Mouse (Mus musculus) lung, postnatal 0 days (tissue): Measurements from ENCODE around the gene Csrp1. TPM values are rescaled to one million over a fixed set of nuclear protein-coding genes. Genes with fewer than 3 reads are reported as not detected.

Experiments
- ATAC-seq: fragments of 200-750 bp; cut with Nextera tagmentation; 2 replicates; pipeline ENCODE4 v1.8.0; 2017; ENCODE audit warnings: moderate library complexity
- DNase-seq: peaks from one replicate; pipeline ENCODE4 v3.0.0-alpha.2; 2016; ENCODE audit warnings: low spot score
- H3K27ac ChIP-seq: fragments of 300-500 bp; sonication (generic); 2 replicates; pipeline ENCODE4 v1.5.1; 2014; ENCODE audit warnings: antibody characterized with exemption, mild to moderate bottlenecking, low read length, mixed read lengths
- H3K27me3 ChIP-seq: fragments of 300-500 bp; sonication (generic); replicated peaks from 2 replicates; pipeline ENCODE4 v1.6.1; 2014; ENCODE audit warnings: low read length, mixed read lengths; ENCODE audit not compliant: insufficient read depth
- H3K36me3 ChIP-seq: fragments of 300-500 bp; sonication (generic); 2 replicates; pipeline ENCODE4 v1.6.1; 2014; ENCODE audit warnings: low read length, mixed read lengths; ENCODE audit not compliant: insufficient read depth
- H3K4me1 ChIP-seq: fragments of 300-500 bp; sonication (generic); 2 replicates; pipeline ENCODE4 v1.6.1; 2014; ENCODE audit warnings: antibody characterized with exemption, low read depth, low read length, mixed read lengths; ENCODE audit not compliant: insufficient read depth
- H3K4me2 ChIP-seq: fragments of 300-500 bp; sonication (generic); replicated peaks from 2 replicates; pipeline ENCODE4 v1.6.1; 2014; ENCODE audit warnings: low read depth, mild to moderate bottlenecking, low read length, moderate library complexity, mixed read lengths
- H3K4me3 ChIP-seq: fragments of 300-500 bp; sonication (generic); 2 replicates; pipeline ENCODE4 v1.5.1; 2014; ENCODE audit warnings: low read depth, low read length
- H3K9ac ChIP-seq: fragments of 300-500 bp; sonication (generic); replicated peaks from 2 replicates; pipeline ENCODE4 v1.6.1; 2014; ENCODE audit warnings: low read depth, mild to moderate bottlenecking
- H3K9me3 ChIP-seq: fragments of 300-500 bp; sonication (generic); 2 replicates; pipeline ENCODE4 v1.6.1; 2016; ENCODE audit warnings: low read length, mixed read lengths
- CTCF ChIP-seq: IDR thresholded peaks from 2 replicates; pipeline ENCODE4 v1.5.1; 2016; ENCODE audit warnings: antibody characterized with exemption, mild to moderate bottlenecking
- EP300 ChIP-seq: IDR thresholded peaks from 2 replicates; pipeline ENCODE4 v1.6.1; 2016; ENCODE audit warnings: antibody characterized with exemption, mild to moderate bottlenecking, control low read depth
- WGBS: fragments of 180-500 bp; shearing (Covaris S2); extraction: QIAGEN DNeasy Blood & Tissue Kit; methylation state at CpG from one replicate; pipeline ENCODE4 v1.1.7; 2014; 5-methylcytosine and 5-hydroxymethylcytosine counted together
- polyA plus RNA-seq: library from polyadenylated mRNA; unstranded; fragments of >200 nt; fragmentation: Nextera tagmentation; extraction: Ambion mirVana; gene quantifications from 2 replicates; pipeline ENCODE4 v1.2.1, GENCODE M21; 2015

Csrp1 gene
- polyA plus RNA-seq, 1 experiment from 2014 or later, result 545 TPM

DNA sequence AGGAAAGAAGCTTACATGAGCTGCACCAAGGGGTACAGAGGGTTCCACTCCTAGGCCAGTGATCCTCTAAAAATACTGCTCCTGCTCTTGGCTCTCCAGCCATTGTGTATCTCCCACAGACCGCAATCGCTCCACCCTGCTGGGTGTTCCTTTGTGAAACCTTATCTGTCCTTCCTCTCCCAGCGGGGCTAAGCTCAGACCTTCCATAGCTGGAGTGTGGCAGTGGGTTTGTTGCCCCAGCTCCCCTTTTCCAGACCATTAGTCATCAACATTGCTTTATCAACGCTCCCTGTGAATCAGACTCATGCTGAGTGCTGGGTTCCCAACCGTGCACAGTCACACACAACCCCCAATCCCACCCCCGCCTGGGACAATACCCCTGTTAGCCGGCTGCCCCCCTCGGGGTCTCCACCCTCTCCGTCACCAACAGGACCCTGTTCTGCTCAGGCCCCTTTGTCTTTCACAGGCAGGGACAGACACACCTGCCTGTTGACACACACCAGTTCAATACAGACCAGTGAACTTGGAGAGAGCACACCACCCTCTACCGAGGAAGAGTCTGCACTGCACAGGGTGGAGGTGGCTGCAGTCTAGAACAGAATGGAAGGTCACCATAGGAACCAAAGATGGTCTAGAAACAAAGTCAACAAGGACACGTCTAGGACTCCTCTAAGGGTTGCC lies 44.3 kb upstream of the Csrp1 start:
- Histone ChIP-seq H3K4me3 (no peak overlapping the region), H3K4me1 (no peaks in the 10 kb centered on the region; the same call in 1 of the 2 replicates), H3K27ac (no peak overlapping the region), H3K9me3 (no peaks in the 10 kb centered on the region), H3K4me2 (no peak overlapping the region), H3K9ac (no peak overlapping the region), H3K27me3 (no peaks in the 10 kb centered on the region), H3K36me3 (no peaks in the 10 kb centered on the region)
- peak; percentile 55 for ATAC-seq
- TF ChIP-seq CTCF, result peak; percentile 54
- no peak for TF ChIP-seq EP300
- DNase-seq, result no peak
- WGBS, result 37% methylated on average over 11 of the region's 11 CpGs

DNA sequence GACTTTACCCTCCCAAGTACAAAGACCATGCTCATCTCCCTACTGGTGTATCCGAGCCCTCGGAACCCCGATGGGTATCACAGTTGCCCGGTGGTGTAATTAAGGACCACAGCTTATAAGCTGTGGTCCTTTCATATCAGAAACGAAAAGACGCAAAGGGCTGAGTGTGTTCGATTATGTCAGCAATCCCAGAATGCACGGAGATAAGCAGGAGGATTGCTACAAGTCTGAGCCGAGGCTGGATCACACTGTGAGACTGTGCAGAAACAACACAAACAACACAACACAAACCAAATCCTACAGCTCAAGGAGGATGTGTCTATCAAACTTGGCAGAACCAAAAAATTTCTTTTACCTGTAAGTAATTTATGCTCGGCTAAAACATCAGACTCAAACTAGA lies 43.6 kb upstream of the Csrp1 start:
- no peak overlapping the region for H3K27ac ChIP-seq
- no peaks in the 10 kb centered on the region for H3K27me3 ChIP-seq
- no peaks in the 10 kb centered on the region for H3K9me3 ChIP-seq
- no peak overlapping the region for H3K4me3 ChIP-seq
- DNase-seq, result no peak
- 83% methylated on average over 10 of the region's 10 CpGs for WGBS
- TF ChIP-seq EP300 (no peak), CTCF (no peak)
- H3K9ac ChIP-seq, result no peak overlapping the region
- H3K36me3 ChIP-seq, result no peaks in the 10 kb centered on the region
- no peaks in the 10 kb centered on the region; the same call in 1 of the 2 replicates for H3K4me1 ChIP-seq
- no peak for ATAC-seq
- no peak overlapping the region for H3K4me2 ChIP-seq

DNA sequence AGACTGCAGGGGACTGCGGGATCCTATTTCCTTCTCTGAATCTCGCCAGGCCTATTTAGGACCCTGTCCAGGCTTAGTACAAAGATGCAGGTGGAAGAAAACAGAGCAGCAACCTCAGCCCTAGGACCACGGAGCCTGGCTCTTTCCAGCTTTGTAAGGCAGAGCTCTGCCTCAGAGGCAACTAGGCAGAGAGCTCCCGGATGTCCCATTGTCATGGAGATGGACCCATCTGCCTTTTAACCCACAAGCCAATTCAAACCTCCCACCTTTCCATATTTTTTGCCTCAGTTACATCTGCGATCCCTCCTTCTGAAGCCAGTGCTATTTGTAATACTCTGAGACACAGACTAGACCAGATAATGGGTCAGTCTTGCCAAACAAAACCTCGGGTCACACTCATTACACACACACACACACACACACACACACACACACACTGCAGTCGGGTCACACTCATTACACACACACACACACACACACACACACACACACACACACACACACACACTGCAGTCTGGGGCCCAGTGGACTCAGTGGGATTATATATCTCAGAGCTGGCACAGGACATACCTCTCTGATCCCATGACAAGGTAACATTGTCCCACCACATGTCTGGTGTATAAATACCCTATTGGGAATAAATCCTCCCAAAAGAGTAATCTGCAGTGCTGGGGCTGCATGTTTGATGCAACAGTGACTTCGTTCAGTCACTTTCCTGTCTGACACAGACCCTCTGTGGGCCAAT lies 42.8 kb upstream of the Csrp1 start:
- H3K4me1 ChIP-seq, result no peaks in the 10 kb centered on the region; the same call in 1 of the 2 replicates
- DNase-seq (no peak), ATAC-seq (no peak)
- H3K36me3 ChIP-seq, result no peaks in the 10 kb centered on the region
- H3K9ac ChIP-seq, result no peak overlapping the region
- H3K27ac ChIP-seq, result no peak overlapping the region
- no peak overlapping the region for H3K4me2 ChIP-seq
- no peak for TF ChIP-seq CTCF
- TF ChIP-seq EP300, result no peak
- H3K9me3 ChIP-seq, result no peaks in the 10 kb centered on the region
- 52% methylated on average over 8 of the region's 8 CpGs for WGBS
- H3K4me3 ChIP-seq, result no peak overlapping the region
- H3K27me3 ChIP-seq, result no peaks in the 10 kb centered on the region

DNA sequence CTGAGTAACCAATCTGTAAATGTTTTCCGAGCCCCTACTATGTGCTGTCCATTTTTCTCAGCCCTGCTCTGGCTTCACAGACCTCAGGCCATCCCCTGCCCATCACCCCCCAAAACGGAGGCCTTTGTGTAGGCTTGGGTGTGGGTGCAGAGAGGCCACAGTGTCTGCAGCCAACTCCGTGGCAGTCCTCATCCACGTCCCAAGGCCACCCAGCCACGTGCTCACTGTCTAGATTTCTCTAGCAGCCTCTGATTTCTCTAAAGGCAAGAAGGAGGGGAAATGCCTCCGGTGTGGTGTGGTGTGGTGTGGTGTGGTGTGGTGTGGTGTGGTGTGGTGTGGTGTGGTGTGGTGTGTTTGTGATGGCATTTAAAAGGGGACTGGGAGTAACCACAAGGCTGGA lies 41.7 kb upstream of the Csrp1 start:
- no peaks in the 10 kb centered on the region; the same call in 1 of the 2 replicates for H3K4me1 ChIP-seq
- H3K4me2 ChIP-seq, result no peak overlapping the region
- TF ChIP-seq CTCF (no peak), EP300 (no peak)
- 65% methylated on average over 6 of the region's 6 CpGs for WGBS
- no peak overlapping the region for H3K4me3 ChIP-seq
- H3K9ac ChIP-seq, result no peak overlapping the region
- H3K9me3 ChIP-seq, result no peaks in the 10 kb centered on the region
- no peak overlapping the region for H3K27ac ChIP-seq
- no peaks in the 10 kb centered on the region for H3K27me3 ChIP-seq
- DNase-seq (no peak), ATAC-seq (no peak)
- no peaks in the 10 kb centered on the region for H3K36me3 ChIP-seq

DNA sequence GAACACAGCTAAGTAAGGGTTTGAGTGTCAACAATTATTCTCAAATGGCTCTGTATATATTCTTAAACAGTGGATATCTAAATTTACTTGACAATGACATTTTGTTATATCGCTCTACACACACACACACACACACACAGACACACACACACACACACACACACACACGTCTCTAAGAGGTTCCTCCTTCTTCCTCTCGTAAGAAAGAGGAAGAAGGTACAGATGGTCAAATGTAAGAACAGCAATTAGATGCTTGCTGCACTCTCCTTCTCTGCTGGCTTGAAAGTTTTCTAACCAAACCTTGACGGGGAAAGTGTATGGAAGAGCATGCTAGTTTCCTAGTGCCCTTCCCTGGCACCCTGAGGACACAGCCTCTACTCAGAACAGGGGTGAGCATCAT lies 39.1 kb upstream of the Csrp1 start:
- H3K4me2 ChIP-seq, result no peak overlapping the region
- ATAC-seq (no peak), DNase-seq (no peak)
- H3K36me3 ChIP-seq, result no peaks in the 10 kb centered on the region
- TF ChIP-seq EP300 (no peak), CTCF (no peak)
- H3K4me1 ChIP-seq, result peaks cover 4% of the 10 kb centered on the region
- WGBS, result 59% methylated on average over 4 of the region's 4 CpGs
- no peaks in the 10 kb centered on the region for H3K9me3 ChIP-seq
- no peaks in the 10 kb centered on the region for H3K27me3 ChIP-seq
- H3K9ac ChIP-seq, result no peak overlapping the region
- H3K27ac ChIP-seq, result no peak overlapping the region
- no peak overlapping the region for H3K4me3 ChIP-seq

DNA sequence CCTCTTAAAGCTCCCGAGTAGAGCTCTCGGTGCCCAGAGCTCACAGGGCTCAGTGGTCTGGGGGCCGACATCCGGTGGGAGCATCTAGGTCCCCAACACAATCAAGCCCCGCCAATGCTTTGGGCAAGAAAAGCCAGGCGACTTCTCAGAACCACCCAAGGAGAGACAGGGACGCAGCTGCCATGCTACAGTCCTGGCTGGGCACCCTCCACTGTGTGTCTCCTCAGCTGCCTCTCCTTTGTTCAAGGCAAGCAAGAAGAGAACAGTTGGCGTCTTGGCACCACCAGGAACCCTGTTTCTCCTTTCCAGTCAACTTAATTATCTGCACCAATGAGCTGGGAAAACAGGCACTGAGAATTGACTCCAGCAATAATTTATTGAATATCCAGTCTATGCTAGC lies 38.7 kb upstream of the Csrp1 start:
- no peak overlapping the region for H3K4me2 ChIP-seq
- TF ChIP-seq CTCF (no peak), EP300 (no peak)
- ATAC-seq (no peak), DNase-seq (no peak)
- H3K9ac ChIP-seq, result no peak overlapping the region
- H3K27me3 ChIP-seq, result no peaks in the 10 kb centered on the region
- peaks cover 6% of the 10 kb centered on the region for H3K4me1 ChIP-seq
- no peak overlapping the region for H3K27ac ChIP-seq
- H3K9me3 ChIP-seq, result no peaks in the 10 kb centered on the region
- 75% methylated on average over 8 of the region's 8 CpGs for WGBS
- H3K4me3 ChIP-seq, result no peak overlapping the region
- no peaks in the 10 kb centered on the region for H3K36me3 ChIP-seq
